Mouse (Mus musculus): ENCODE measurements at regions not wholly inside any gene's neighbourhood (a gene's known extent, or its start where the extent isn't known, plus 50 kb on each side); places are given as distances from the start of the nearest gene placed in this dataset.

DNA sequence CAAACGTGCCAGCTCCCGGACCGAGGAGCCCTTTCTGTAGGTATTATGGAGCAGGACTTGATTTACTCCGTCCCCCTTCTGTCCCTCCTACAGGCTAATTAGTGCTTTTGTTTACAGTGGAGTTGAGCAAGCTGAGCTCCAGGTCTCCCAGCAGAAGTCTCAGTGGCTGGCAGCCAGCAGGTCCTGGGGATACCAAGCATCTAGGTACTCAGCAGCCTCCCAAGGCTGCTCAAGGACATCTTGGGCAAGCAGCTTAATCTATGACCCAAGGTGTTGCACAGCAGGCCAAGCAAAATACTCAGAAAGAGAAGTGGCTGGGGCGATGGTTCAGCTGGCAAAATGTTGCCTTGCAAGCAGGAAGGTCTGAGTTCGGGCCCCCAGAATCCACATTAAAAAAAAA lies 254.4 kb downstream of the Dysf start:
- no peak for DNase-seq (ENCODE audit: low read depth, low spot score)

DNA sequence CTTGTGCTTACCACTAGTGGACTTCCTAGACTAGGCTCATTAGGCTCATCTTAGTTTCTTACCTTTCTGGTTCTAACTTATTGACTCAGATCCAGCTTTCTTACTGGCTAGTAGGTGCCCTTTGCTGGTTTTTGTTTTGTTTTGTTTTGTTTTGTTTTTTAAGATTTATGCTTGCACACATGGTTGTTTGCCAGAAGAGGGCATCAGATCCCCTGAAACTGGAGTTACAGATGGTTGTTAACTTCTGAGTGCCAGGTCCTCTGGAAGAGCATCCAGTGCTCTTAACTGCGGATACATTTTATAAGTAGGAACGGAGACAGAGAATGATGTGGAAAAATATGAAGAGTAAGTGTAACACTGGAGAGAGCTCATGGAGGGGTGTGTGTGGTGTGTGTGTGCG lies 253.1 kb downstream of the Dysf start:
- no peak for DNase-seq (ENCODE audit: low read depth, low spot score)

Data from retina, postnatal 7 days (tissue).